Mouse (Mus musculus): ENCODE measurements around the gene Trim67. TPM values are rescaled to one million over a fixed set of nuclear protein-coding genes. Genes with fewer than 3 reads are reported as not detected.

The Trim67 gene
- polyA plus RNA-seq, 1 experiment from 2014 or later: 0.05 TPM

DNA sequence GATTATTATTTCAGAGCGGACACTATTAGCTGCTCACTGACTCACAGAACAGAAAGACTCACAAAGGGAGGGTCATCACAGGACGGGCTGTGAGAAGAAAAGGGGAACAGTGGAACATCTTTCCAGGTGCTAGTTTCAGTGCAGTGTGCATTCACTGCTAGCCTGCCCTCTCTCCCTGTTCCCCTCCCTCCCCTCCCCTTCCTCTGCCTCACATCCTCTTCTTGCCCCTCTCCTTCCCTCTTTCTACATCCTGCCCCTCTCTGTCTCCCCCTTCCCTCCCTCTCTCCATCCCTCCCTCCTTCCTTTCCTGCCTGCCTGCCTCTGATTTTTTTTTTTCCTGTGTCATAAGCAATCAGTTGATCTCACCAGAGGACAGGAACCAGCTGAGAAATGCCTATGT, 16.5 kb downstream of the Trim67 start:
- Histone ChIP-seq H3K4me3 (ENCODE audit: low read length) (no peak overlapping the region), H3K9me3 (ENCODE audit: low read length) (no peaks in the 10 kb centered on the region), H3K36me3 (ENCODE audit: insufficient read depth, low read length) (no peaks in the 10 kb centered on the region), H3K9ac (replicated peaks; ENCODE audit: low read length) (no peak overlapping the region), H3K27me3 (ENCODE audit: insufficient read depth, low read length) (no peaks in the 10 kb centered on the region), H3K4me2 (replicated peaks; ENCODE audit: low read depth, low read length) (no peak overlapping the region), H3K27ac (ENCODE audit: low read length) (no peak overlapping the region), H3K4me1 (ENCODE audit: insufficient read depth, low read length) (no peaks in the 10 kb centered on the region)
- ATAC-seq (ENCODE audit: low FRiP score, low TSS enrichment): no peak
- 73% methylated on average over 2 of the region's 2 CpGs for WGBS

DNA sequence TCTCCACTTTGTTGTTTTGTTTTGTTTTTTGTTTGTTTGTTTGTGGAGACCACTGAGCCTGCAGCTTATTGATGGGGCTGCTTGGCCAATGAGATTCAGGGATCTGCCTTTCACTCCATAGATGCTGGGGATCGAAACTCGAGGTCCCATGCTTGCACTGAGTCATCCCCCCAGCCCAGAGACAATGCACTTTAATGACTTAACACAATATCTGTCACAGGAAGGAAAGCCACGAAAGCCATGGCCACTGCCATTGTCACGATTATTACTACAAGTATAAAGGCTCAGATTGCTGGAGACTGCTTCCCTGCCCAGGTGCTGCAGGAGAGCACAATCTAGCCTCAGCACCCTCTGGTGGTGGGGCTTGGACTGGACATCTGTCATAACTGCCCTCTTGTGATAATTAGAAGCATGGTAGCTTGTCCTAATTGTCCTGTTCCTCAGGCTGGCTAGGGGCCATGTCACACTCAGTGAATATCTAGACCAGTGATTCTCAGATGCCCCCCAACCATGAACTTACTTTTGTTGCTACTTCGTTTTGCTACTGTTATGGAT, 17.2 kb downstream of the Trim67 start:
- no peak overlapping the region for H3K27ac ChIP-seq (ENCODE audit: low read length)
- WGBS: 54% methylated on average over 5 of the region's 5 CpGs
- H3K9ac ChIP-seq (replicated peaks; ENCODE audit: low read length): no peak overlapping the region
- H3K27me3 ChIP-seq (ENCODE audit: insufficient read depth, low read length): no peaks in the 10 kb centered on the region
- H3K4me2 ChIP-seq (replicated peaks; ENCODE audit: low read depth, low read length): no peak overlapping the region
- H3K4me1 ChIP-seq (ENCODE audit: insufficient read depth, low read length): no peaks in the 10 kb centered on the region
- H3K4me3 ChIP-seq (ENCODE audit: low read length): no peak overlapping the region
- no peak for ATAC-seq (ENCODE audit: low FRiP score, low TSS enrichment)
- H3K9me3 ChIP-seq (ENCODE audit: low read length): no peaks in the 10 kb centered on the region
- H3K36me3 ChIP-seq (ENCODE audit: insufficient read depth, low read length): no peaks in the 10 kb centered on the region

DNA sequence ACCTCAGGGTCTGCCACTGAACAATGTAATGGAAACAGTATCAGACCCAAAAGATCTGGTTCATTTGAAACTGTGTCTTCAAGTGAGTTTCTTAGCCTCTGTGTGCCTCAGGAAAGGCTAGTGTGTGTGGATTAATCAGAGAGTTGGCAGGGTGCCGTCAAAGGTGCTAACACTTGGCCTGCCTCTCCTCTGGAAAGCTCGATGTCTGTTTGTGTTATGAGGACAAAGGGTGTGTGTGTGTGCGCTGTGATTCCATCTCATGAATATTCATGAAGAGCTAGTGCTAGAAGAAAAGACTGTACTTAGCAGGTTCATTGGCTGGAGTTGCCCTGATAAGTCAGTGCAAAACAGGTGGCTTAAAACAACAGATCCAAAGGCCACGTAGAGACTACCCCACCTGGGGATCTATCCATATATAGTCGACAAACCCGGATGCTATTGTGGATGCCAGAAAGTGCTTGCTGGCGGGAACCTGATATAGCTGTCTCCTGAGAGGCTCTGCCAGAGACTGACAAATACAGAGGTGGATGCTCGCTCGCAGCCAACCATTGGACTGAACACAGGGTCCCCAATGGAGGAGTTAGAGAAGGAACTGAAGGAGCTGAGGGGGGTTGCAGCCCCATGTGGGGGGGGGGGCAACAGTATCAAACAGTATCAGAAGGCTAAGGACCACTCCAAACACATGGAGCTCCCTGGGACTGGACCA, 17.9 kb downstream of the Trim67 start:
- Histone ChIP-seq H3K36me3 (ENCODE audit: insufficient read depth, low read length) (no peaks in the 10 kb centered on the region), H3K27me3 (ENCODE audit: insufficient read depth, low read length) (no peaks in the 10 kb centered on the region), H3K4me2 (replicated peaks; ENCODE audit: low read depth, low read length) (no peak overlapping the region), H3K4me1 (ENCODE audit: insufficient read depth, low read length) (no peaks in the 10 kb centered on the region), H3K9me3 (ENCODE audit: low read length) (no peaks in the 10 kb centered on the region), H3K4me3 (ENCODE audit: low read length) (no peak overlapping the region), H3K27ac (ENCODE audit: low read length) (no peak overlapping the region), H3K9ac (replicated peaks; ENCODE audit: low read length) (no peak overlapping the region)
- no peak for ATAC-seq (ENCODE audit: low FRiP score, low TSS enrichment)
- WGBS: 51% methylated on average over 9 of the region's 9 CpGs

DNA sequence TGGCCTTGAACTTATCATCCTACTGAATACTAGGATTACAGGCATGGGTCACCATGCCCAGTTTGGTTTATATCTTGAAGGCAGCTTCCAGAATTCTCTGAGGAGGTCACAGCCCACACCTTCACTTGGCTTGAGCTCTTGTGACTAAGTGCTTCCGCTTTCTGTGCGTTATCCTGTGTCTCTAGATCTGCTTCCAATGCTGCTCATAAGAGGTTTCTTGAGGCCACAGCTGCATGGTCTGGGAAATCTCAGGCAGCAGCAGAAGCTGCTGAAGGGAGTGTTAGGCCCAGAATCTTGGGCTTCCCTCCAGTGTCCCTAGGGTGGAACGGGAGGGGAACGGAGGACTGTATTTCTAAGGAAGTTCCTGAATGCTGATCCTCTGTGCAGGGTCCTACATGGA, 20.4 kb downstream of the Trim67 start:
- Histone ChIP-seq H3K36me3 (ENCODE audit: insufficient read depth, low read length) (no peaks in the 10 kb centered on the region), H3K27me3 (ENCODE audit: insufficient read depth, low read length) (no peaks in the 10 kb centered on the region), H3K4me2 (replicated peaks; ENCODE audit: low read depth, low read length) (no peak overlapping the region), H3K4me3 (ENCODE audit: low read length) (no peak overlapping the region), H3K9ac (replicated peaks; ENCODE audit: low read length) (no peak overlapping the region), H3K4me1 (ENCODE audit: insufficient read depth, low read length) (no peaks in the 10 kb centered on the region), H3K27ac (ENCODE audit: low read length) (no peak overlapping the region), H3K9me3 (ENCODE audit: low read length) (peaks cover 8% of the 10 kb centered on the region; the same call in 1 of the 2 replicates)
- no peak for ATAC-seq (ENCODE audit: low FRiP score, low TSS enrichment)
- 86% methylated on average over 4 of the region's 4 CpGs for WGBS

DNA sequence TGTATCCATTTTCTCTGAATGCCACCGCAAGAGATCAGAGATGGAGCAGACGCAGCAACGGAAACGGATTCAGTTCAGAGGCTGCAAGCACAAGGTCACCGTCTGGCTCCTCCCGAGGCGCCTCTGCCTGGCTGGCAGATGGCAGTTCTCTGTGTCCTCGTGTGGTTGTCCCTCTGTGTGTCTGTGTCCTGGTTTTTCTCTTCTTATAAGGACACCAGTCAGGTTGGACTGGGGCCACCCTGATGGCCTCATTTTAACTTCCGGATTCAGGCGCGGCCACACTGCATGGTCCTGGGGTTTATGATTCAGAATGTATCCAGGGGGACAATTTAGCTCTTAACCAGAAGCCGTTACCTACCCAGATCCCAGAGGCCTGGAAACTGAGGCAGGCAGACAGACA, 23.0 kb downstream of the Trim67 start:
- Histone ChIP-seq H3K4me2 (replicated peaks; ENCODE audit: low read depth, low read length) (no peak overlapping the region), H3K27ac (ENCODE audit: low read length) (no peak overlapping the region), H3K4me1 (ENCODE audit: insufficient read depth, low read length) (peaks cover 6% of the 10 kb centered on the region; the same call in 1 of the 2 replicates), H3K36me3 (ENCODE audit: insufficient read depth, low read length) (no peaks in the 10 kb centered on the region), H3K27me3 (ENCODE audit: insufficient read depth, low read length) (no peaks in the 10 kb centered on the region), H3K9me3 (ENCODE audit: low read length) (peaks cover 8% of the 10 kb centered on the region; the same call in 1 of the 2 replicates), H3K9ac (replicated peaks; ENCODE audit: low read length) (no peak overlapping the region), H3K4me3 (ENCODE audit: low read length) (no peak overlapping the region)
- ATAC-seq (ENCODE audit: low FRiP score, low TSS enrichment): no peak
- WGBS: 76% methylated on average over 12 of the region's 12 CpGs

DNA sequence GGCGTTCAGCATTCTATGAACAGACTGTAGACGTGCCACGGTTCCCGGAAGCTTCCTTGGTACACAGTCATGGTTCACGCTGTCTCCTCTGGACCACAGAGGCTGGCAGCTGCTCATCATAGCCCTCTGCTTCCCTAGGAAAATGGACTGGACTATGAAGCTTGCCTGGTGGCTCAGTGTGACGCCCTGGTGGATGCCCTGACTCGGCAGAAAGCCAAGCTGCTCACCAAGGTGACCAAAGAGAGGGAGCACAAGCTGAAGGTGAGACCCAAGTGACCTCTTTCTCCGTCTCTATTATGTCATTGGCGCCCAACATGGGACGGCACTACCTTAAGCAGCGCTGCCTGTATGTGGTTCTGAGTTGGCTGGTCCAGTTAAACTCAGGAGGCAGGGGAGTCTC, 24.0 kb downstream of the Trim67 start:
- no peak for ATAC-seq (ENCODE audit: low FRiP score, low TSS enrichment)
- Histone ChIP-seq H3K4me1 (ENCODE audit: insufficient read depth, low read length) (peaks cover 6% of the 10 kb centered on the region; the same call in 1 of the 2 replicates), H3K4me2 (replicated peaks; ENCODE audit: low read depth, low read length) (no peak overlapping the region), H3K27ac (ENCODE audit: low read length) (no peak overlapping the region), H3K9ac (replicated peaks; ENCODE audit: low read length) (no peak overlapping the region), H3K27me3 (ENCODE audit: insufficient read depth, low read length) (no peaks in the 10 kb centered on the region), H3K9me3 (ENCODE audit: low read length) (peaks cover 8% of the 10 kb centered on the region; the same call in 1 of the 2 replicates), H3K4me3 (ENCODE audit: low read length) (no peak overlapping the region), H3K36me3 (ENCODE audit: insufficient read depth, low read length) (no peaks in the 10 kb centered on the region)
- WGBS: 94% methylated on average over 11 of the region's 11 CpGs

DNA sequence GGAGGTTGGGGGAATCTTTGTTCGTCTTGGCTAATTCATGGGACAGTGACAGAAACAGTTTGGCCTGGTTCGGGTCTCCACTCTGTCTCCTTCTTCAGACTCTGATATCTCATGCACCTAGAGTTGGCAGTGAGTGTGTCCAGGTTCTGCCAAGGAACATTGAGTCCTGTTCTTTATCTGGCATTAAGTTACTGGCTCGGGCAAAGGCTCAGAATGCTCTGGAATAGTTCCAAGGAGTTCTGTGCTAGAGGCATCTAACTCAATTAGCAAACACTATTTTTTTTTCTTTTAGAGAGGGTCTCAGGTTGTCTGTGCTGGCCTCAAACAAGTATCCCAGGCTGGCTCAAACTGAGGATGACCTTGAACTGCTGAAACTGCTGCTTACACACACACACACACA, 24.5 kb downstream of the Trim67 start:
- Histone ChIP-seq H3K9ac (replicated peaks; ENCODE audit: low read length) (no peak overlapping the region), H3K36me3 (ENCODE audit: insufficient read depth, low read length) (no peaks in the 10 kb centered on the region), H3K27me3 (ENCODE audit: insufficient read depth, low read length) (no peaks in the 10 kb centered on the region), H3K4me2 (replicated peaks; ENCODE audit: low read depth, low read length) (no peak overlapping the region), H3K4me1 (ENCODE audit: insufficient read depth, low read length) (peaks cover 6% of the 10 kb centered on the region; the same call in 1 of the 2 replicates), H3K27ac (ENCODE audit: low read length) (no peak overlapping the region), H3K4me3 (ENCODE audit: low read length) (no peak overlapping the region), H3K9me3 (ENCODE audit: low read length) (peaks cover 8% of the 10 kb centered on the region; the same call in 1 of the 2 replicates)
- no peak for ATAC-seq (ENCODE audit: low FRiP score, low TSS enrichment)
- 87% methylated on average over 3 of the region's 3 CpGs for WGBS

DNA sequence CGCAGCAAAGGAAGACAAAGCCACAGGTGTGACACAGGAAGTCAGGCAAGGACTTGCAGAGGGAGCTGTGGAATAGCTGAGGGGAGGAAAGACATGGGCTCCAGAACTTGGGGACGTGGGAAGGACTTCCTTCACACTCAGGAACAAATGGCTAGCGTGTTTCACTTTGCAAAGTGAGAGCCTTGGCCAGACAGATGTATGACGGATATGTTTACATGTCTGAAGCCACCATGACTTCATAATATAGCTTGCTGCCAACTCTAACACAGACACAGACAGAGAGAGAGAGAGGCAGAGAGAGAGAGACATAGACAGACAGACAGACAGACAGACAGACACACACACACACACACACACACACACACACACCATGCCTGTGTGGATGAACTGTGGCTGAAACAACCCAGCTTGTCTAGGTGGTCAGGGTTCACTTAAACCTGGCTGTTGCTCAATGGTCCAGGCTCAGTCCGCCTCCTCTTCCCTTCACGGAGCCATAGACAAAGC, 26.8 kb downstream of the Trim67 start:
- 0 out of 2 replicates have a peak, but pooled peaks have one; percentile 6 for ATAC-seq (ENCODE audit: low FRiP score, low TSS enrichment)
- Histone ChIP-seq H3K36me3 (ENCODE audit: insufficient read depth, low read length) (no peaks in the 10 kb centered on the region), H3K9ac (replicated peaks; ENCODE audit: low read length) (0 out of 2 replicates have a peak overlapping the region, but pooled peaks have one; percentile 31), H3K27me3 (ENCODE audit: insufficient read depth, low read length) (no peaks in the 10 kb centered on the region), H3K27ac (ENCODE audit: low read length) (no peak overlapping the region), H3K4me2 (replicated peaks; ENCODE audit: low read depth, low read length) (no peak overlapping the region), H3K4me3 (ENCODE audit: low read length) (no peak overlapping the region), H3K9me3 (ENCODE audit: low read length) (peaks cover 8% of the 10 kb centered on the region; the same call in 1 of the 2 replicates), H3K4me1 (ENCODE audit: insufficient read depth, low read length) (peaks cover 6% of the 10 kb centered on the region; the same call in 1 of the 2 replicates)
- 45% methylated on average over 6 of the region's 6 CpGs for WGBS

DNA sequence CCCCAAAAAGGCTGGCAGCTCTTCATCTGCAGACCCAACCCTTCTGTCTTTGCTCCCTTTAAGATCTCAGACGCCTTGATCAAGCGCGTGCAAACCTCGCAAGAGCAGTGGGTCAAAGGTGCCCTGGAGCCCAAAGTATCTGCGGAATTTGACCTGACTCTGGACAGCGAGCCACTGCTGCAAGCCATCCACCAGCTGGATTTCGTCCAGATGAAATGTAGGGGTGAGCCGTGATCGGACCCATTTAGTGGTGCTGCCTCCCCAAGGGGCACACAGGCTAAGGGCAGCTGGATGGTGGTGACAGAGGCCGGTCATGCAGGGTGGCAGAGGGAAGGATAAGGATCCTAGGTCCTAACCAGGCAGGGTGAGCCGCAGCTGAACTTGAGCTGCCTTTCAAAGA, 27.2 kb downstream of the Trim67 start:
- Histone ChIP-seq H3K9me3 (ENCODE audit: low read length) (peaks cover 8% of the 10 kb centered on the region; the same call in 1 of the 2 replicates), H3K4me3 (ENCODE audit: low read length) (no peak overlapping the region), H3K4me1 (ENCODE audit: insufficient read depth, low read length) (peaks cover 6% of the 10 kb centered on the region; the same call in 1 of the 2 replicates), H3K36me3 (ENCODE audit: insufficient read depth, low read length) (no peaks in the 10 kb centered on the region), H3K9ac (replicated peaks; ENCODE audit: low read length) (0 out of 2 replicates have a peak overlapping the region, but pooled peaks have one; percentile 31), H3K27ac (ENCODE audit: low read length) (no peak overlapping the region), H3K4me2 (replicated peaks; ENCODE audit: low read depth, low read length) (no peak overlapping the region), H3K27me3 (ENCODE audit: insufficient read depth, low read length) (no peaks in the 10 kb centered on the region)
- peak; percentile 51; the same call in 1 of the 2 replicates for ATAC-seq (ENCODE audit: low FRiP score, low TSS enrichment)
- 19% methylated on average over 11 of the region's 11 CpGs for WGBS

DNA sequence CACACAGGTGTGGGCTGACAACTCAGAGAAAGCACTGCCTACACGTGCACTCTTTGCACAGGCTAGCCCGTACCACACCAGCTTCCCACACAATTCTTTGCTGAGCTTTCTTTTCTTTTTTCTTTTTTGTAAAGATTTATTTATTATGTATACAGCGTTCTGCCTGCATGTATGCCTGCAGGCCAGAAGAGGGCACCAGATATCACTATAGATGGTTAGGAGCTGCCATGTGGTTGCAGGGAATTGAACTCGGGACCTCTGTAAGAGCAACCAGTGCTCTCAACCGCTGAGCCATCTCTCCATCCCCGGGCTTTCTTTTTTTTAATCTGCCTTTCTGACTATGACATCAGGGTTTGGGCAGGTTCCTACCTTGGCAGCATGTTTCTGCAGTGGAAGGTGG, 30.6 kb downstream of the Trim67 start:
- WGBS: 82% methylated on average over 6 of the region's 6 CpGs
- Histone ChIP-seq H3K4me2 (replicated peaks; ENCODE audit: low read depth, low read length) (no peak overlapping the region), H3K27ac (ENCODE audit: low read length) (no peak overlapping the region), H3K9me3 (ENCODE audit: low read length) (no peaks in the 10 kb centered on the region), H3K27me3 (ENCODE audit: insufficient read depth, low read length) (no peaks in the 10 kb centered on the region), H3K36me3 (ENCODE audit: insufficient read depth, low read length) (no peaks in the 10 kb centered on the region), H3K4me3 (ENCODE audit: low read length) (no peak overlapping the region), H3K9ac (replicated peaks; ENCODE audit: low read length) (no peak overlapping the region), H3K4me1 (ENCODE audit: insufficient read depth, low read length) (peaks cover 18% of the 10 kb centered on the region)
- ATAC-seq (ENCODE audit: low FRiP score, low TSS enrichment): no peak

Measured in kidney, embryonic 16.5 days (tissue).